Mouse (Mus musculus): ENCODE data around the gene Gm3500. TPM values are rescaled to one million over a fixed set of nuclear protein-coding genes. Genes with fewer than 3 reads are reported as not detected.

The Gm3500 gene
- not detected in 2 replicates for polyA plus RNA-seq (2012; rRNA removed)

GRCm38 (mm10) chr14:5388949-5389348 is at the start of gene Gm3500:
Gene Gm3500, minus strand, starts transcription at chr14:5389049.

GRCm38 (mm10) chr14:5334828-5335227 is 54.0 kb downstream of the Gm3500 start, which contains the start of gene Gm3542:
Gene Gm3542, minus strand, starts transcription at chr14:5334928.

Other genes with a start within 250 kb of the Gm3500 start
- not detected in 2 replicates for gene Gm3317, start 224.5 kb downstream of the Gm3500 start, polyA plus RNA-seq (2012; rRNA removed)
- not detected in 2 replicates for gene Gm8271, start 203.3 kb downstream of the Gm3500 start, polyA plus RNA-seq (2012; rRNA removed)
- gene Gm3526, start 128.5 kb downstream of the Gm3500 start, polyA plus RNA-seq (2012; rRNA removed): not detected in 2 replicates
- not detected in 2 replicates for gene Gm3542, start 54.1 kb downstream of the Gm3500 start, polyA plus RNA-seq (2012; rRNA removed)
- gene Gm3194, start 66.4 kb upstream of the Gm3500 start, polyA plus RNA-seq (2012; rRNA removed): 0.16 TPM in 1 of 2 replicates, not detected in the other
- gene Gm8246, start 88.8 kb upstream of the Gm3500 start, polyA plus RNA-seq (2012; rRNA removed): not detected in 2 replicates
- not detected in 2 replicates for gene Gm3187, start 95.2 kb upstream of the Gm3500 start, polyA plus RNA-seq (2012; rRNA removed)
- not detected in 2 replicates for gene Gm3488, start 112.6 kb upstream of the Gm3500 start, polyA plus RNA-seq (2012; rRNA removed)
- not detected in 2 replicates for gene Gm3532, start 149.4 kb upstream of the Gm3500 start, polyA plus RNA-seq (2012; rRNA removed)
- gene Gm8265, start 244.0 kb upstream of the Gm3500 start, polyA plus RNA-seq (2012; rRNA removed): not detected in 2 replicates

Measured in colon, adult 2 months (tissue).